Comparison of ENCODE assay signal across 8 mouse cellular contexts in genomic region chr8:111732004-111732403, GRCm38 (mm10). TPM values are rescaled to one million over a fixed set of nuclear protein-coding genes. Genes with fewer than 3 reads are reported as not detected.
A peak's percentile ranks its signal among the peaks of the same experiment; 100 is the strongest.
DNase-seq lines count a peak whose midpoint lies in the region; ATAC-seq lines count a peak whose summit lies in the region.

No protein-coding gene starts in this region.

- peaks cover 85% of the 10 kb centered on the region for H3K4me1 ChIP-seq in hindbrain, embryonic 16.5 days (ENCODE audit: control insufficient read depth, insufficient read depth, low read depth, low read length)

- H3K4me3 ChIP-seq in hindbrain, embryonic 16.5 days (ENCODE audit: low read length) = peak overlapping the region; percentile 81

- WGBS in hindbrain, embryonic 16.5 days = 0% methylated on average over 28 of the region's 41 CpGs

- H3K27me3 ChIP-seq in hindbrain, embryonic 16.5 days (replicated peaks; ENCODE audit: control insufficient read depth, insufficient read depth, low read length) = no peaks in the 10 kb centered on the region

- H3K4me2 ChIP-seq in hindbrain, embryonic 16.5 days (ENCODE audit: low read length) = peak overlapping the region; percentile 73

- peak overlapping the region; percentile 86 for H3K27ac ChIP-seq in hindbrain, embryonic 16.5 days (ENCODE audit: low read depth, low read length)

- ATAC-seq in common myeloid progenitor, adult 5-6 weeks (replicated peaks; ENCODE audit: low read depth, poor library complexity, severe bottlenecking) = peak; percentile 97
- peak; percentile 95 for ATAC-seq in hindbrain, embryonic 16.5 days

- H3K9me3 ChIP-seq in hindbrain, embryonic 16.5 days (ENCODE audit: control insufficient read depth, low read length) = no peaks in the 10 kb centered on the region

- H3K36me3 ChIP-seq in hindbrain, embryonic 16.5 days (ENCODE audit: control insufficient read depth, insufficient read depth, low read length) = no peaks in the 10 kb centered on the region

- peak; percentile 93 for DNase-seq in ZHBTc4 (ENCODE audit: low read depth, low spot score)
- DNase-seq in gastrocnemius, adult 18-20 months (ENCODE audit: low spot score) = peak; percentile 98
- peak; percentile 88 for DNase-seq in left cerebral cortex, adult 11 months (ENCODE audit: low spot score)
- DNase-seq in lung, postnatal 36 days = peak; percentile 99
- peak; percentile 97 for DNase-seq in retina, postnatal 1 day
- DNase-seq in thymus, postnatal 4 days = peak; percentile 85

- H3K9ac ChIP-seq in hindbrain, embryonic 16.5 days (ENCODE audit: low read depth, low read length) = peak overlapping the region; percentile 85

RNA-seq across cellular contexts. Expression of gene Bcar1, which starts 11.6 kb away (rescaled TPM):
- not detected in 2 replicates for total RNA-seq in common myeloid progenitor, adult 5-6 weeks (2017)
- 10 to 100 TPM; 10.6 to 10.8 TPM for total RNA-seq in gastrocnemius, adult 18-20 months (2021)
- 37.6 and 50.0 TPM in 2 replicates for polyA plus RNA-seq in hindbrain, embryonic 16.5 days (2015; fragmentation: Nextera tagmentation; extraction: Ambion mirVana)

RNA-seq across cellular contexts. Expression of gene Ctrb1, which starts 41.2 kb away (rescaled TPM):
- total RNA-seq in common myeloid progenitor, adult 5-6 weeks (2017) = not detected in 2 replicates
- total RNA-seq in gastrocnemius, adult 18-20 months (2021) = under 1 TPM in 1 of 2 experiments, not detected in 1; 0.71 TPM
- not detected in 2 replicates for polyA plus RNA-seq in hindbrain, embryonic 16.5 days (2015; fragmentation: Nextera tagmentation; extraction: Ambion mirVana)

Comparison
In these comparisons a context has a peak if more than half of its experiments do, and no peak if none do; other contexts are left out.
1. Peak in every context shown above with its lines: DNase-seq, ATAC-seq, H3K4me3 ChIP-seq and H3K27ac ChIP-seq.
2. RNA of gene Bcar1, which starts 11.6 kb away (total RNA-seq): 10.6 to 10.8 TPM in gastrocnemius, adult 18-20 months; not detected in common myeloid progenitor, adult 5-6 weeks; every median in the first group is over 10 times any median in the second.